Mouse (Mus musculus): ENCODE results near the gene Kcnf1.
"Not testable (repeated sequence)": the region's sequence is repeated elsewhere in the genome, so short reads cannot be mapped to it uniquely, and the experiment has no call there.

DNA sequence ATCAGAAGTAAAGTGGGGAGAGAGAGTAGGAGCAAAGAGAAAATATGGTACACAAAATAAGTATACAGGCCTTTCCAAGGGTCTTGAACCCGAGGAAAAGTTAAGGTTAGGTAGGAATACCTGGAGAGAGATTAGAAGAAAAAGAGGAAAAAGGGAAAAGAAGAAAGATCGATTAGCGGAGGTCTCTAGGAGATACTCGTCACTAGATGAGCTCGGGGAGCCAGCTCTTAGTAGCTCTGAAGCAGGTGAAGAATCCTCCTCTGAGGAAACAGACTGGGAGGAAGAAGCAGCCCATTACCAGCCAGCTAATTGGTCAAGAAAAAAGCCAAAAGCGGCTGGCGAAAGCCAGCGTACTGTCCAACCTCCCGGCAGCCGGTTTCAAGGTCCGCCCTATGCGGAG lies 53.8 kb downstream of the Kcnf1 start:
- TF ChIP-seq POLR2A, CTCF (IDR thresholded peaks at IDR 0.05; ENCODE audit: insufficient read depth, low read depth, low read length): not testable (repeated sequence)
